Mouse (Mus musculus): ENCODE measurements around the gene Disp3.

GRCm38 (mm10) chr4:148204061-148204872, 83.5 kb downstream of the Disp3 start:
- TF ChIP-seq CTCF (IDR thresholded peaks at IDR 0.05; ENCODE audit: low read depth) (no peak), EP300 (optimal IDR thresholded peaks at IDR 0.05) (no peak)

Data from stomach, postnatal 0 days (tissue).